Mouse (Mus musculus): Measurements from ENCODE around the gene Gcnt2.

DNA sequence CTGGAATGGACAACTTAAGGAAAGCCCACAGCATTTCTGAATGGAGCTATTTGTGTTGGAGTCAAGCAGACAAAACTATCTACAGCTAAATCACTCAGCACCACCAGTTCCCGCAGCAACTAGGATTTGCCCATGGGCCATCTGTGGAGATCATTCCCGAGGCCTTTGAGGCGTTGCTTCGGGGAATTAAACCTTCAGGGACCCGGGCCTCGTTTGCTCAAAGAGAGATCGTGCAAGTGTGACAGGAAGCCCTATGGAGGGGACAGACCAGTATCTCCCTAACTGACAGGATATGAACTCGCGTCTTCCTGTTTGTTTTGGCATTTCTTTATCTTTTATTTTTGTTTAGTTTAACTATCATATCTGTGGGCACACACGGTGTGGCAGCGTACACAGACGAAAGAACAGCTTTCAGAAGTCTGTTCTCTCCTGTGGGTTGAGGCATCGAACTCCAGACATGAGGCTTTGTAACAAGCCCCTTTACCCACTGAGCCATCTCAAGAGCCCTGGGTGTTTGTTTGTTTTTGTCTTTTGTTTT is 2.2 kb upstream of the Gcnt2 start:
- TF ChIP-seq CTCF (IDR thresholded peaks at IDR 0.05; ENCODE audit: borderline replicate concordance, extremely low read depth, insufficient read depth, insufficient read length): no peak
- no peak for TF ChIP-seq POLR2A (IDR thresholded peaks at IDR 0.05; ENCODE audit: borderline replicate concordance, extremely low read depth, insufficient read depth, insufficient read length, poor library complexity, severe bottlenecking)

All from brain, embryonic 14.5 days (tissue).